Mouse (Mus musculus) urinary bladder, postnatal 14 days (tissue): ENCODE measurements around the gene Tnfrsf21.

Source experiments
- DNase-seq: peaks from one replicate; pipeline ENCODE4 v3.0.0; 2021; ENCODE audit warnings: low spot score

The Tnfrsf21 gene

GRCm38 (mm10) chr17:43016371-43017331, at the start of gene Tnfrsf21:
Gene Tnfrsf21 (plus strand): TSS chr17:43016555.
- peak; percentile 93 for DNase-seq

DNA sequence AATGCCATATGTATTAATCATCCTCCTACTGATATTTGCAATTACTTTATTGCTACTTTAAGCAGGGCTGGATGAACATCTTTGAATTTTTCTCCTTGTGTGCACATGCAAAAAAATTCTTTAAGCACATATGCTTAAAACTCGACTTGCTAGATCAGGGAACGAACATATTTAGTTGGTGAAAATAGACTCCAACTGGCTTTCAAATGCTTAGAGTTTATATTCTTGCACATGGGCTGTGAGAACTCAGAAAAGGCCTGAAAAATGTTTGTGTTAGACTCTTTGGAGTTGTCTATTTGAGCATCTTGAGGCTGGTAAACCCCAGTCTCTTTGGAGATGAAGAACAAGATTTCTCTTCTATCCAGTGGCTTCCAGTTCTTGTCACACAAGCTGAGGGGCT, 48.2 kb upstream of the Tnfrsf21 start:
- DNase-seq: no peak

GRCm38 (mm10) chr17:42975312-42975996, 40.9 kb upstream of the Tnfrsf21 start:
- DNase-seq: peak; percentile 61

DNA sequence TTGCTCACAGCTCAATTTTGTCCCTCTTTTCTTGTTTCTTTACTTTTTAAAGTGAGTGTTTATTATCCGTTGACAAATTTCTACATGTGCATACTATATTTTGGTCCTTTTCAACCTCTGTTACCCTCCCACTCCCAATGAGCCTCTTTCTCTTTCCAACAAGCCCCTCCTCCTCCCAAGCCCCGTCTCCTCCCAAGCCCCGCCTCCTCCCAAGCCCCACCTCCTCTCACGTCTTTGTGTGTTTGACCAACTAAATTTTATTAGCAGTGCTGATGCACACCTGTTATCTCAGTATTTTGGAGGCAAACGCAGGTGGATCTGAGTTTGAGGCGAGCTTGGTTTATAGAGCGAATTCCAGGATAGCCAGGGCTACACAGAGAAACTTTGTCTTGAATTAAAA, 38.6 kb upstream of the Tnfrsf21 start:
- no peak for DNase-seq

- DNase-seq: no peak
Observed at GRCm38 (mm10) chr17:42978345-42978744, 38.0 kb upstream of the Tnfrsf21 start.

GRCm38 (mm10) chr17:42981806-42982205, 34.5 kb upstream of the Tnfrsf21 start:
- DNase-seq: no peak

GRCm38 (mm10) chr17:42982568-42982967, 33.8 kb upstream of the Tnfrsf21 start:
- no peak for DNase-seq

- peak; percentile 30 for DNase-seq
Observed at GRCm38 (mm10) chr17:42985837-42986589, 30.3 kb upstream of the Tnfrsf21 start.

- DNase-seq: peak; percentile 16
Observed at GRCm38 (mm10) chr17:42987692-42988091, 28.7 kb upstream of the Tnfrsf21 start.

- DNase-seq: peak; percentile 46
Observed at GRCm38 (mm10) chr17:42989981-42990380, 26.4 kb upstream of the Tnfrsf21 start.

GRCm38 (mm10) chr17:42991112-42991511, 25.2 kb upstream of the Tnfrsf21 start:
- DNase-seq: peak; percentile 13

DNA sequence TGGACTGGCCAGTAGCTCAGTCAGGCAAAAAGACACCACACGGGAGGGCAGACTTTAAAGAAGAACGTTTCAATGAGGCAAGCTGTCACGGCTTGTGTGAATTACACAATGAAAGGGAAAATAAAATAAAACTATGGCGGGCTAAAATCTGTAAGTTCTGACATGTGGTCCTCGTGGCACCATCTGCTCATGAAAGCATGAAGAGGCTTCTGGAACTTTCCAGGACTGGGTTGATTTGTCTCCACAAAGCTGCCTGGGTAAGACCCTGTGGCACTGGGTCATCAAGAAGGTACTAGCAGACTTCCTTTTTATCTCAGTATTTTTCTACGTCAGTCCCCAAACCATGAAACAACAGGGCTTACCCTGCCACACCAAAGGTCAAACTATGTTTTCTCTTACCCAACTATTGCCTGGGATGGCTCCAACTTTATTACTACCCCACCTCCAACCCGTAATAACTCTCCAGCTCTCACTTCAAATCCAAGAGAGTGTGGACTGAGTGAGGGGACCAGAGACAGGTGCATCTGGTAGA, 16.8 kb upstream of the Tnfrsf21 start:
- no peak for DNase-seq

DNA sequence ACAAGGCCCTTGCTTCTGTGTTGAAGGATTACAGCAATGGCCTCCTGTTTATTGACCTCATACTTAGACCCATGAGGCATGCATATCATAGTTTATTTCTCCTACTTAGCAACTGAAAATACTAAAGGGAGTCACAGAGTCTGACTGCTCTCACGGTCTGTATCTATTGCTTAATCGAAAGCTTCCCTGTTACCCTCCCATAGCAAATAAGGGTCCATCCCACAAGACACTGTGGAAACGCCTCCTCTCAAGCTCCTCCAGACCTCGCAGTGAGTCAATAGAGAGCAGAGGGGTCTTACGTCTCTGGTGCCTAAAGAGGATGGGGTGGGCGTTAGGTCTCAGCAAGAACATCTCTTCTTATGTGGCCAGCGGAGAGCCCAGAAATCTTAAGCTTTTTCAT, 15.8 kb upstream of the Tnfrsf21 start:
- no peak for DNase-seq

DNA sequence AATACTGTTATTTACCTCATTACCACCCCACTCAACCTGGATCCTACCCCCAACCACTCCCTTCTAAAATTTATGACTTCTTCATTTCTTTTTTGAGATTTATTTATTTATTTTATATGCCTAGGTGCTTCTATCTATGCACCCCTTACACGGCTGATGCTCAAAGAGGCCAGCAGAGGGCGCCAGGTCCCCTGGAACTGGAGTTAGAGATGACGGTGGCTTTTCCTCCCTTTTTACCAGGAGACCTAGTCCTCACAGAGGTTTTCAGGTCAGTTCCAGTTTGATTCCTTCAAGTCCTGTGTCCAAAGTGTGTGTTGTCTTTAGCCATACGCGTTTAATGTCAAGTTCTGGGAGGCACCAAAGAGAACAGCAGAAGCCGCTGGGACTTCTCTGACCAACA, 3.6 kb upstream of the Tnfrsf21 start:
- DNase-seq: peak; percentile 66

GRCm38 (mm10) chr17:43017341-43018052, 1.1 kb downstream of the Tnfrsf21 start:
- peak; percentile 40 for DNase-seq

GRCm38 (mm10) chr17:43018071-43018470, 1.7 kb downstream of the Tnfrsf21 start:
- DNase-seq: no peak

DNA sequence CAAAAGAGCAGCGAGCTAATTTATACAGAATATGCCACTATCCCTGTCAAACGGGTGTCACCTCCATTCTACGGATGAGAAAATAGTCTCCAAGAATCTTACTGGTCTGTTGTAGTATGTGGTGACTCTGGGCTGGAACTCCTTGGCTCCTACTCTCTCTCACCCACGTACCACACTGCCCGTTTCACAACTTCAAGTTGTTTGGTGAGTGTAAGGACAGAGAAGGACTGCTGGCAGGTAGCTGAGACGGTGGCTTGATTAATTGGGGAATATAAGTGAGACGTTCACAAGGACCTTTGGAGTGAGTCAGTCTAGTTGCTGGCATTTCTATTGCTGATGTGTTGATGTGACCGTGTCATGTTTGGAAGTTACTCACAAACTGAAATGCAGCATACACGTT, 3.3 kb downstream of the Tnfrsf21 start:
- no peak for DNase-seq

DNA sequence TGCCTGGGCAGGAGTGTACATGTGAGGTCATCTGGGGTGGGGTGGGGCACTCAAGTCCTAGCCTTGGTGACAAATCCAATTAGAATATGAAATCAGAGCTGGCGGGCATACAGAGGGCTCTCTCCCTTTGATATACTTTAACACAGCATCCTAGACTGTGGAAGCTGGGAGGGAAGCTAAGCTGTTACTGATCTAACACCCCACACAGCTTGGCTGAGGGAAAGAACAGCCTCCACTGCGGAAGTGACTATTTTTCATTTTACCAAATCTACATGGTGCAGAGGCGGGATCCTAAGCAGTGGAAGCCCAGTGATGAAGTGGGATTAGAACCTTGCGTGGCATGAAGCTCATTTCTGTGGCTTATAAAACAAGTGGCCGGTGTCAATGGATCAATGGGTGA, 4.7 kb downstream of the Tnfrsf21 start:
- DNase-seq: no peak

DNA sequence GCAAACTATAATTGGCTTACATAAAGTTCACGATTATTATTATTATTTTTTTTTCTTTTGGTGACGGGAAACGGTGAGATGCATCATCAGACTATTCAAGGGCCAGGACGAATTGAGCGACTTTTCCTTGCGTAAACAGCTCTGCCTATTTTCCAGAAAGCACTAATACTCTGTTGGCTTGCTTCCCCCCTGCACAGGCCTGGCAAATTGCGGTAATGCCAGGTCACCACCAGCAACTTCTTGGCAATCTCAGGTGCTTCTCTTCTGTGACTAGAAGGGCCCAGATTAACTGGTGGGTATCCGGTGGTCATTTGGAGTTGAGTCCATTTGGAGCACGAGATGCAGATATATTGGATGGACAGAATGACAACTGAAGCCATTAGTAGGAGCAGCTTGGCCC, 5.7 kb downstream of the Tnfrsf21 start:
- no peak for DNase-seq

GRCm38 (mm10) chr17:43023637-43024217, 7.4 kb downstream of the Tnfrsf21 start:
- DNase-seq: no peak

- no peak for DNase-seq
Observed at GRCm38 (mm10) chr17:43024531-43024930, 8.2 kb downstream of the Tnfrsf21 start.
